Mouse (Mus musculus): ENCODE measurements around the gene Fbxo21. TPM values are rescaled to one million over a fixed set of nuclear protein-coding genes. Genes with fewer than 3 reads are reported as not detected.

The Fbxo21 gene
- total RNA-seq, 2 experiments from 2014 or later: 1.7 to 2.0 TPM

Other genes starting within 250 kb of the Fbxo21 start
- not detected in 2 replicates for gene Nos1, start 195.7 kb upstream of the Fbxo21 start, total RNA-seq (2015; ENCODE audit: low replicate concordance)
- 0.09 TPM in 1 of 2 replicates, not detected in the other for gene Nos1, start 195.7 kb upstream of the Fbxo21 start, total RNA-seq (2017; ENCODE audit: low replicate concordance)
- gene Tesc, start 51.0 kb downstream of the Fbxo21 start, total RNA-seq (2015; ENCODE audit: low replicate concordance): 4.6 TPM in 1 of 2 replicates, not detected in the other
- gene Tesc, start 51.0 kb downstream of the Fbxo21 start, total RNA-seq (2017; ENCODE audit: low replicate concordance): 0.56 and 2.6 TPM in 2 replicates
- gene Fbxw8, start 178.7 kb downstream of the Fbxo21 start, total RNA-seq (2015; ENCODE audit: low replicate concordance): 2.1 and 2.9 TPM in 2 replicates
- gene Fbxw8, start 178.7 kb downstream of the Fbxo21 start, total RNA-seq (2017; ENCODE audit: low replicate concordance): 3.1 and 4.4 TPM in 2 replicates
- gene Hrk, start 187.9 kb downstream of the Fbxo21 start, total RNA-seq (2015; ENCODE audit: low replicate concordance): not detected in 2 replicates
- gene Hrk, start 187.9 kb downstream of the Fbxo21 start, total RNA-seq (2017; ENCODE audit: low replicate concordance): not detected in 2 replicates

All from erythroblast, adult 5-6 weeks (primary cell).